Mouse (Mus musculus): ENCODE data around the gene Slc36a3. TPM values are rescaled to one million over a fixed set of nuclear protein-coding genes. Genes with fewer than 3 reads are reported as not detected.
A peak's percentile ranks its signal among the peaks of the same experiment; 100 is the strongest.

Slc36a3 gene
- total RNA-seq, 1 experiment from 2014 or later: not detected

DNA sequence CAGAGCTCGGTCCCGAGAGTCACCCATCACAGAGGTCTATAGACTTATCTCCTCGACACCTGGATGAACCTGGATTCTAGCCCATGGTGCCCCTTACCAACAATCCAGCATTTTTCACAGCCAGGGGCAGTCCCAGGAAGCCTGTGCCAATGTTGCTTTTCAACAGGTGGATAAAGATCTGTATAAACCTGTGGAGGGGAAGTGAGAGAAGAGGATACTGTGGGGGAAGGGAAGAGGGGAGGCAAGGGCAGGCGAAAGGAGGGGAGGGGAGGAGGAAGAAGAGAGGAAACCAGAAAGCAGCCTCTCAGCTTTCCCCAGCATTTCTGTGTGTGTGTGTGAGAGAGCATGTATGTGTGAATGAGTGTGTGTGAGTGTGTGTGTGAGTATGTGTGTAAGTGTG, 3.0 kb downstream of the Slc36a3 start:
- ATAC-seq (replicated peaks; ENCODE audit: insufficient number of reproducible peaks, low FRiP score, low TSS enrichment, poor library complexity, severe bottlenecking): no peak

DNA sequence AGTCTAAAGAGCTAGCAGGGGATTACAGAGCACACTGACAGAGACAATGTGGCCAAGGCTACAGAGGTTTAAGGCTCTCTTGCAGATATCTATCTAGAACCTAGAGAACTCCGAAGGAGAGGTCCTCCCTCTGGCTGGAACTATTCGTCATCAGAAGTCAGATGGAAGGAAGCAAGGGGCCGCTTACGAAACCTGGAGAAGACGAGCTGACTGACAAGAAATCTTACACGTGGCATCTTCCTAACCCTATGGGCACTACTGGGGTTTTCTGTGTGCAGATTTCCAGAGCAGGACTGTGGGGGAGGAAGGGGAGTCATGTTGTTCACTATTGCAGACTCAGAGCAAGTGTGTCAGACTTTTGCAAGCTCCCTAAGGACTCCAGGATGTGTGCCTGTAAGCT, 4.1 kb downstream of the Slc36a3 start:
- ATAC-seq (replicated peaks; ENCODE audit: insufficient number of reproducible peaks, low FRiP score, low TSS enrichment, poor library complexity, severe bottlenecking): peak; percentile 40

DNA sequence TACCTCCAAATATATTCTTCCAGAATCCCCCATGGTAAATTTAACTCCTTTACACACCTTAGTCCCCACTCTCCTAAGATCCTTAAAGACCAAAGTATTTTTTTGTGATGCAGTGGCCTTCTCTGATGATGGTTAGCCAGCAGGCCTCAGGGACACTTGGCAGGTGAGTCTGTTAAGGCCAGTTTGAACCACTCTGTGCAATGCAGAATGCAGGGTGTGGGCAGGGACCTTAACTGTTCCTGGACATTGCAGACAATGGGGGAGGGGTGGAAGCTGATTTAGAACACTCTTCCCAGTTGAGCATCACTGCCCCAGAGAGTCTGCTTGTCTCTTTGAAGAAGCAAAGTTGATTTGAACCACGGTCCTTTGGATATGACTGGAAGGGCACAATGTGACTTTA, 4.7 kb downstream of the Slc36a3 start:
- ATAC-seq (replicated peaks; ENCODE audit: insufficient number of reproducible peaks, low FRiP score, low TSS enrichment, poor library complexity, severe bottlenecking): no peak

DNA sequence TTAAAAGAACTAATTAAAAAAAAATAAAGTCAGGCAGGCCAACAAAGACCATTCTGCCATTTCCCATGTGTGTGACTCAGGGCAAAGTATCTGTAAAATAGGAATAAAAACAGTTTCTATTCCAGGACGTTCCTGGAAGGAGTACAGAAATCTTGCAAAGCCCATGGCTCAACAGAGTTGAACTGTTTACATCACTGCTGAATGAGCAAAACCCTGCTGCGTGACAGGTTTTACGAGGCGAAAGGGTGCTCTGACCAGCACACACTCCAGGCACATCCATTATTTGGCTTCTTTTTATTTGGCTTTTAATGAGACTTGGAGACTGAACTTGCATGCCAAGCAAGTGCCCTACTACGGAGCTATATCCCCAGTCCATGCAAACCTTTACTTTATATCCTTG, 7.5 kb downstream of the Slc36a3 start:
- ATAC-seq (replicated peaks; ENCODE audit: insufficient number of reproducible peaks, low FRiP score, low TSS enrichment, poor library complexity, severe bottlenecking): no peak

DNA sequence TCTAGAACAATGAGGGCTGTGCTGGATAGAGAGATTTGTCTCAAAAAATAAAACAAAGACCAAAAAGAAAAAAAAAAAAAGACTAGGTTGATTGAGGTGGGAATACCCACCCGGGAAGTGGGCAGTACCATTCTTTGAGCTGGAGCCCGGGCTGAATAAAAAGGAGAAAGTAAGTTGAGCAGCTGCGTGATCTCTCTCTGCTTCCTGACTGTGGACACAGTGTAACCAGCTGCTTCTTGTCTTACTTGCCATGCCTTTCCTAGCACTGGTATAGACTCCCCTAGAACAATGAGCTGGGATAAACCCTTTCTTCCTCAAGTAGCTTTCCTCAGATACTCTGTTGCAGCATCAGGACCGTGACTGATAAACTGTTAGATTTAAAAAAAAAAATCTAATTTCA, 10.0 kb downstream of the Slc36a3 start:
- ATAC-seq (replicated peaks; ENCODE audit: insufficient number of reproducible peaks, low FRiP score, low TSS enrichment, poor library complexity, severe bottlenecking): no peak

DNA sequence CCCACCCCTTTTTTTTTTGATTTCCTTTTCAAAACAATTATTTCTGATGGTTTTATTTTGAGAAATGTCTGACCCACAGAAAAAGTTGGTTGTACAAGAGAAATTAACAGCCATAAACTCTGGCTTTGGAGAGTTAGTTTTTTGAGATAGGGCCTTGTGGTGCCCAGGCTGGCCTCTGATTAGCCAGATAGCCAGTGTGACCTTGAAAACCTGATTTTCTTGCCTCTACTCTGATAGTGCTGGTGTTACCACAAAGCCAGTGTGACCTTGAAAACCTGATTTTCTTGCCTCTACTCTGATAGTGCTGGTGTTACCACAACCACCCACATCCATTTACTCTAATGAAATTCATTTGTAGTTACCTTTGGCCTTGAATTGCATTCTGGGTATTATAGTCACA, 13.9 kb downstream of the Slc36a3 start:
- no peak for ATAC-seq (replicated peaks; ENCODE audit: insufficient number of reproducible peaks, low FRiP score, low TSS enrichment, poor library complexity, severe bottlenecking)

DNA sequence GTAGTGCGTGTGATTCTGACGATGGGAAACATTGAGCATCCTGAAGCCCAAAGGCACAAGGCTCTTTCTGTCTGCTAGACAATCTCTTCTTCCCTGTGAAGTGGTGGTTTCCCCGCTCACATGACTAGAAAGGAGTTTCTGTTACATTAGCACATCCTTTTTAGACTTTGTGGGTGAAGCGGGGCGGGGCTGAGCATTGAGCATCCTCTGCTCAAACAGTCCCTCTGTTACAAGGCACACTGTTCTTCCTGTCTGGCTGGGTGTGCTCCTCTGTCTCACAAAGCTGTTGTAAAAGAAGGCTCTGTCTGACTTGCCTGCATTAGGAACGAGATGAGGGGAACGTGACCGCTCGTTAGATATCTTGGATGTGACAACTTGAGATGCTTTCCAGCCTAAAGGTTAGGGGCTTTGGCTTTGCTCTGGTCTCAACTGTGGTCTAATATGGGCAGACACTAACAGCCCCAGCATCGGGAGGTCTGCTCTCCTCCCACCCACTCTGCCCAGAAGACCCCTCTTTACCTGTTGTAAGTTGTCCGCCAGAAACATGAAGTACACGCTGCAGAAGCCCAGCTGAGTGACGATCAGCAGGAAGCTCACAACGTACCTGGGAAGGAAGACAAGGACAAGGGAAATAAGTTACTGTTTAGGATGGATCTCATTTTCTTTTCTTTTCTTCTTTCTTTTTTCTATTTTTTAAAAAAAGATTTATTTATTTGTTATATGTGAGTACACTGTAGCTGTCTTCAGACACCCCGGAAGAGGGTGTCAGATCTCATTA, 14.5 kb downstream of the Slc36a3 start:
- peak; percentile 97 for ATAC-seq (replicated peaks; ENCODE audit: insufficient number of reproducible peaks, low FRiP score, low TSS enrichment, poor library complexity, severe bottlenecking)

DNA sequence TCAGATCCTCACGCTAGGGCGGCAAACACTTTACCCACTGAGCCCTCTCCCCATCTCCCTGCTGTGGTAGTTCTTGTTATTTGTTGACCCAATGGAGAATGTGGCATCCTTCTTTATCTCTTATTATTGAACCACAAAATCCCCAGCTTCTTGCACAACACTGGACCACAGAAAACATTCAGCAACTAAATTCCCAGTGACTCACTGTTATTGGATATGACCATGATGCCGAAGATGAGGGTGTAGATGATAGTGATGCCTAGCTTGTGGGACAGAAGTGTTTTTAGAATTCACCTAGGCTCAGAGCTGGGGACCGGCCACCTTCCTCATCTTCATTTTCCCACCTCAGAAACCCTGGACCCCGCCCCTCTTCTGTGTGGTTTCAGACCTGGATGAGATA, 16.6 kb downstream of the Slc36a3 start:
- no peak for ATAC-seq (replicated peaks; ENCODE audit: insufficient number of reproducible peaks, low FRiP score, low TSS enrichment, poor library complexity, severe bottlenecking)

DNA sequence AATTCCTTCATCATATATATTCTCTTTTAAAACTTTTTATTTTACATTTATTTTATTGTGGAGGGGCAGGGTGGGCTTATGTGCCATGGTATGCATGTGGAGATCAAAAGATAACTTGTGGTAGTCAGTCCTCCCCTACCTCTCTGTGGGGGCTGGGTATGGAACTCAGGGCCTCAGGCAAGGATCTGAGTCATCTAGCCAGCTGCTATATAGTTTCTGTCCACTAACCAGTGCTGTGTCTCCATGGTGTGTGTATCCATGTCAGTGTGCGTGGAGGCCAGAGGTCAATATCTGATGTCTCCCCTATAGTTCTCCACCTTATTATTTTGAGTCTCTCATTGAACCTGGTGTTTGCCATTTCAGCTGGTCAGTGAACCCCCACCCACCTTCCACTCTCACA, 17.1 kb downstream of the Slc36a3 start:
- ATAC-seq (replicated peaks; ENCODE audit: insufficient number of reproducible peaks, low FRiP score, low TSS enrichment, poor library complexity, severe bottlenecking): no peak

DNA sequence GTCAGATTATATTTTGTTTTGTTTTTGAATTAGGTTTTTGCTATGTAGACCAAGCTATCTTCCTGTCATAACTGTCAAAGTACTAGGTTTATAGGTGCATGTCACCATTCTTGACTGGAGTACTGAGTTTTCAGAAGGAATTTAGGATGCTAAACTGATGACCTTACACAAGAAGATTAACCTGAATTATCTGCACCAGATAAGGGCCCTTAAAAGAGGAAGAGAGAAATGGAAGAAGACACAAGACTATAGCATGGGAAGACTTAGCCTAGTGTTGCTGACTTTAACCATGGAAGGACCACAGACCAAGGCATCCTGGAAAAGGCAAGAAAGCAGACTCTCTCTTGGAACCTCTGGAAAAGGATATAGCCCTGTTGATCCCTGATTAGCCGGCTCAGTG, 18.3 kb downstream of the Slc36a3 start:
- ATAC-seq (replicated peaks; ENCODE audit: insufficient number of reproducible peaks, low FRiP score, low TSS enrichment, poor library complexity, severe bottlenecking): no peak

DNA sequence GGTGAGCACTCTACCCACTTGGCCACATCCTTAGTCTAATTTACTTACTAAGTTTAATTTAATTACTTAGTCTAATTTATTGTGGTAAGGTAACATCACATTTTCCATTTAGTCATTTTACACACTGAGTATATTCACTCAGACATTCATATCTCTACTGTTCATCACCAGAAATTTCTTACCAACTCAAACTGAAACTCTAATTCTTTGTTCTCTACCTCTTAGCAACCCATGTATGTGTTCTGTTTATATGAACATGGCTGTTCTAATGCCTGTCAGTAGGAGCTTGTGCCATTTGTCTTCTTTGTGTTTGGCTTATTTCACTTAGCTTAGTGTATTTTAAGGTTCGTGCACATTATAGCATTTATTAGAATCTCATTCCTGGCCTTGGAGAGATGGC, 19.6 kb downstream of the Slc36a3 start:
- no peak for ATAC-seq (replicated peaks; ENCODE audit: insufficient number of reproducible peaks, low FRiP score, low TSS enrichment, poor library complexity, severe bottlenecking)

DNA sequence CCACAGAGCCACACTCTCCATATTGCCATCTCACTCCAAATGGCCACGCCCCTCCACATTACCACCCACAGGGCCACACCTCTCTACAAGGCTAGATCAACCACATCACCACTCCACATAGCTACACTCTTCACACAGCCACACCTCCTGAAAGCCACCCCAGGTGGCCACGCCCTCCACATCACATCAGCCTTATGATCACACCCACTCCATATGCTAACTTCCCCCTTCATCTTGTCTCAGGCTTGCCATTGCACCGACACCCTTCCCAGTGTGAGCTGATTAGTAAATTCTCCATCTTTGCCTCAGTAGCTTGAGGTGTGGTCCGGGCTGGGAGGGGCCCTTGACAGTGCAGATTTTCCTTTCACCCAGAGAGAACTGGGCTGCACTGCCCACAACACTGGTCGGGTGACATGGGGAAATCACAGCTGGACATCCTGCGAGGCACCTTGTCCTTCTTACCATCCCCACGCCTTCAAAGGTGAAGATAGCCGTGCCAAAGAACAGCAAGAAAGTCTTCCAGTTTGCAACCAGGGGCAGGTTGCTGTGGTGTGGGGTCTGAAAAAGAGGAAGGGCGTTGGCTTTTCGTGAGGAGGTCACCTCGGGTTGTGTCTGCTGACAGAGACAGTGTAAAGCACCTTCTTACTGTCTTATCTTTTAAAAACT, 20.3 kb downstream of the Slc36a3 start:
- peak; percentile 95 for ATAC-seq (replicated peaks; ENCODE audit: insufficient number of reproducible peaks, low FRiP score, low TSS enrichment, poor library complexity, severe bottlenecking)

DNA sequence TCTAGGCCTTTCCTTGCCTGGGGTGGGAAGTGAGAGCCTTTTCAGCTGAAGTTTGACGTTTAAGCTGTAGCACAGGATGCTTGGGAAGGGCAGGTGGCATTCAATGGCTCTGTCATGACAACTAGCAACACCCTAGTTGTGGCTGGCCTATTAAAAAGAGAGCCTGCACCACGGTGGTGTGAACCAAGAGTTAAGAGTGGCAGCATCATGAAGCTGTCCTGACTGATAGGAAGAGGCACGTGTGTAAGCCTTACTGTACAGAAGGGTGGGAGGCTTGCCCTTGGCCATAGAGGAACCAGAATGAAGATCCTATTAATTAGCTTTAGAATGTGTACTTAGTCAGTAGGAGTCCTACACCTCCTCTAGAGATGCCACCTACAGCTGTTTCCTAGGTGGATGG, 23.1 kb downstream of the Slc36a3 start:
- ATAC-seq (replicated peaks; ENCODE audit: insufficient number of reproducible peaks, low FRiP score, low TSS enrichment, poor library complexity, severe bottlenecking): no peak

DNA sequence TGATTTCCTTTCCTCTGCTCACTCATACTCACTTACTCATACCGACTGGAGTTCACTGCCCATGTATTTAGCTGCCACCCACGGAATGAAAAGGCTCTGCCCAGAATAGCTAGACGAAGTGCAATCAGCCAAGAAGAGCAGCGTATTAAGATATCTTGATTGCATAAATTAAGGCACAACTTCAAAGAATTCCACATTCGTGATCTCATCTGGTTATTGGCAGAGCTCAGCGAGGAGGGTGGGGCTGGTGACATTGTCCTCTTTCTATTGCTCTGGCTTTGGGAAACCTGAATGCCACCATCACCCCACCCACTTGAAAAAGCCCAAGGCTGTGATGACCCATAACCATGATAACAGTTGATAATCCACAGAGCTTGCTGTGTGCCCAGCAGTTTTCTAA, 23.6 kb downstream of the Slc36a3 start:
- no peak for ATAC-seq (replicated peaks; ENCODE audit: insufficient number of reproducible peaks, low FRiP score, low TSS enrichment, poor library complexity, severe bottlenecking)

DNA sequence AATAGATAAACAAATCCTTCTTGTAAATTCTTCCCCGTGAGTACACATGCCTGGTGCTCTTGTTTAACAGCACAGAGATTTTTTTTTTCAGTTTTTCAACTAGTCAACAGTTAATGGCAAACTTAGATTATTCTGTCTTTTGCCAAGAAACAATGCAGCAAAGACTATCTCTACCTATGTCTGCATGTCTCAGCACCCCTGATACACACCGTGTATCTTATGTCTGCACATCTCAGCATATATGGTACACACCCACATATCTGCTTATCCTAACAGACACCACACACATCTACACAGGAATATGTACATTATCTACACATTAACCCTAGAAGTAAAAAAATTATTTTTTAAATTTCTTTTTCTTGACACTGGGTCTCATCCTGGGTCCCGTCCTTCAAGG, 24.8 kb downstream of the Slc36a3 start:
- ATAC-seq (replicated peaks; ENCODE audit: insufficient number of reproducible peaks, low FRiP score, low TSS enrichment, poor library complexity, severe bottlenecking): no peak

DNA sequence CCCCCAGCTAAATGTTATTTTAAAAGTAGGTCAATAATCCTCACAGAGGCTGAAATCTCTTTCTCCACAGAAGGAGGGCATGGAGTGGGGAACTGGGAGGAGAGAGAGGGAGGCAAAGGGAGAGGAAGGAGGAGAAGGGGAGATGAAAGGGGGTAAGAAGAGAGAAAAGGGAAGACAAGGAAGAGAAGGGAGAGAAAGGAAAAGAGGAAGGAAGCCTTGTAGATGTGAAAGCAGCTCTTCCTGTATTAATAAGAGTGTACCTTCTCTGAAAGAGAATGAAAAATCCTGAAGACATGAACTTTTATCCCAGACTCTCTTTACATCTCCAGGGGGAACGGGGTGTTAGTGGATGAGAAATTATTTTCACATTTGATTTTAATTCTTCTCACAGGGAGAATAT, 30.1 kb downstream of the Slc36a3 start:
- no peak for ATAC-seq (replicated peaks; ENCODE audit: insufficient number of reproducible peaks, low FRiP score, low TSS enrichment, poor library complexity, severe bottlenecking)

DNA sequence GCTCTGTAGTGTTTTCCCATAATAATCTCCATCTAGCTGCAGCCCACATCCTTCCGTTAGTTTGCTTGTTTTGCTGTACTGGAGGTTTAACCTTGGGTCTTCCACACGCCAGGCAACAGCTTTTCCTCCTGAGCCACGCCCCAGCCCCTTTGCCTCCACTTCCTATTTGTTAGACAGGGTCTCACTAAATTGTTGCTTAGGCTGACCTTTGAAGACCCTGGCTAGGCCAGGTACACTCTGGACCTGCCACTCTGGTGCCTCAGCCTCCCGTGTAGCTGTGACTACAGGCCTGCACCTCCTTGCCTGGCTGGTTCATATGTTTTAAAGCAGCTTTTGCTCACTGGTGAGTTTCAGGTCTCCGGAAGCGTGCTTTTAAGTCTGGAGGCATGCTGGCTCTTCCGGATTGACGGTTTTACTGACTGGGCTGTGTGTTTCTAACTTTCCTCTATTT, 30.7 kb downstream of the Slc36a3 start:
- no peak for ATAC-seq (replicated peaks; ENCODE audit: insufficient number of reproducible peaks, low FRiP score, low TSS enrichment, poor library complexity, severe bottlenecking)

DNA sequence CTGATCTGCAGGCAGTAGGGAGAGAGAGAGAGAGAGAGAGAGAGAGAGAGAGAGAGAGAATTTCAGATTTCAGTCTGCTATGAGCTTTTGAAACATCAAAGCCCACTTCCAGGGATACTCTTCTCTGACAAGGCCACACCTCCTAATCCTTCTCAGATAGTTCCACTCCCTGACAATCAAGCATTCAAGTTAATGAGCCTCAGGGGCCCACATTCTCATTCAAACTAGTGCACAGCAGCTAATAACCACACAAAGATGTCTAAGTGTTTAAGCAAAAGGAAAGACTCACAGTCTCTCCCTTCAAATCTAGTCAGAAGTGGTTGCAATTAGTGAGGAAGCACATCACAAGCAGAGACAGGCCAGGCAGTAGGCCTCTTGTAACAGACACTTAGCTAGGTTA, 31.2 kb downstream of the Slc36a3 start:
- no peak for ATAC-seq (replicated peaks; ENCODE audit: insufficient number of reproducible peaks, low FRiP score, low TSS enrichment, poor library complexity, severe bottlenecking)

DNA sequence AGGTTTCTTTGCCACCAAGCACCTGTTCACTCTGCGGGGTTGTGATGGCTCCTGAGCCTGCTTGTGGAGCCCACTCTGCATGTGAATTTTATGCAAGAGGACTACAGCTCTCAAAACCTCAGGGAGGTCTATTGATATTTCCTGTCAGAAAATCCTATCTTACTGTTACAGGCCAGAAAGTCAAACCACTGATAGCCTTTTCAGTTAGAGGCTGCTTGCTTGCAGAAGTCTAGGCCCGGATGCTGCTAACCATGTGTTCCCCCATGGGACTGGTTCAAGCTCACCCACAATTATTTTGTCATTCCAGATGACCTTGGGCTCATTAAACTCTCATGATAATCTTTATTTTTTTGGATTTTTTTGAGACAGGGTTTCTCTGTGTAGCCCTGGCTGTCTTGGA, 34.5 kb downstream of the Slc36a3 start:
- no peak for ATAC-seq (replicated peaks; ENCODE audit: insufficient number of reproducible peaks, low FRiP score, low TSS enrichment, poor library complexity, severe bottlenecking)

DNA sequence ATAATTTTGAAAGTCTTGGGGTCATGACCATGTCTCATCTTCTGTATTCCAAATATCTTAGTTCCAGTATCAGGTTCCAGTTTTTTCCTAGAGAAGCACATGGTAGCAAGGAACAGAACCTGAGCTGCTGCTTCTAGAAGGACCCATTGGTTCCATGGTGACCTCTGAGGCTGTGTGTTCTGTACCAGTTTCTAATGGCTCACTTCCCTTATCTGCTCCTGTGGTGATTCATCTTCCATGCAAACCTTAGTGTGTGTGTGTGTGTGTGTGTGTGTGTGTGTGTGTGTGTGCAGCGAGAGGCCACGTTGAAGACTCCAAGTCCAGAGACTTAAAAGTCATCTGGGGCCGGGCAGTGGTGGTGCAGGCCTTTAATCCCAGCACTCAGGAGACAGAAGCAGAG, 35.5 kb downstream of the Slc36a3 start:
- 0 out of 2 replicates have a peak, but pooled peaks have one; percentile 41 for ATAC-seq (replicated peaks; ENCODE audit: insufficient number of reproducible peaks, low FRiP score, low TSS enrichment, poor library complexity, severe bottlenecking)

Data from monocyte, adult 5-6 weeks (primary cell).